Mouse (Mus musculus): ENCODE data around the gene Fosb. TPM values are rescaled to one million over a fixed set of nuclear protein-coding genes. Genes with fewer than 3 reads are reported as not detected.
"Not testable (repeated sequence)": the region's sequence is repeated elsewhere in the genome, so short reads cannot be mapped to it uniquely, and the experiment has no call there.

Fosb gene
- total RNA-seq, 2 experiments from 2014 or later, result 0.43 to 0.64 TPM

- not testable (repeated sequence) for DNase-seq
Observed at GRCm38 (mm10) chr7:19281680-19282304, 28.1 kb downstream of the Fosb start.

GRCm38 (mm10) chr7:19279581-19280114 is 30.2 kb downstream of the Fosb start, which contains the start of gene Ppm1n:
TSS of gene Ppm1n (minus strand) at chr7:19280064.
- DNase-seq, result no peak

GRCm38 (mm10) chr7:19279052-19279451 is 30.8 kb downstream of the Fosb start:
- DNase-seq, result no peak

- no peak for DNase-seq
Observed at GRCm38 (mm10) chr7:19276253-19276652, 33.6 kb downstream of the Fosb start.

- DNase-seq, result peak; percentile 48
Observed at GRCm38 (mm10) chr7:19272173-19272764, 37.6 kb downstream of the Fosb start.

- DNase-seq, result peak; percentile 77
Observed at GRCm38 (mm10) chr7:19271238-19272172, 38.3 kb downstream of the Fosb start, which contains the start of gene Vasp. TSS of gene Vasp (minus strand) at chr7:19271817.

GRCm38 (mm10) chr7:19270509-19271237 is 39.2 kb downstream of the Fosb start:
- DNase-seq, result no peak

- peak; percentile 78 for DNase-seq
Observed at GRCm38 (mm10) chr7:19269721-19270441, 40.0 kb downstream of the Fosb start.

- DNase-seq, result no peak
Observed at GRCm38 (mm10) chr7:19268993-19269681, 40.7 kb downstream of the Fosb start.

- no peak for DNase-seq
Observed at GRCm38 (mm10) chr7:19267051-19267450, 42.8 kb downstream of the Fosb start.

- no peak for DNase-seq
Observed at GRCm38 (mm10) chr7:19265928-19266822, 43.7 kb downstream of the Fosb start.

GRCm38 (mm10) chr7:19265147-19265546 is 44.7 kb downstream of the Fosb start:
- DNase-seq, result peak; percentile 40

- DNase-seq, result no peak
Observed at GRCm38 (mm10) chr7:19258336-19258735, 51.5 kb downstream of the Fosb start.

- DNase-seq, result peak; percentile 65
Observed at GRCm38 (mm10) chr7:19257390-19258022, 52.3 kb downstream of the Fosb start.

- DNase-seq, result no peak
Observed at GRCm38 (mm10) chr7:19256567-19256966, 53.3 kb downstream of the Fosb start.

- no peak for DNase-seq
Observed at GRCm38 (mm10) chr7:19255395-19255794, 54.5 kb downstream of the Fosb start.

- DNase-seq, result no peak
Observed at GRCm38 (mm10) chr7:19253437-19253836, 56.4 kb downstream of the Fosb start.

Measured in gastrocnemius, postnatal 25 days (tissue).